Mouse (Mus musculus): ENCODE measurements around the gene Cdc37.

GRCm38 (mm10) chr9:21145431-21145830 is 4.4 kb downstream of the Cdc37 start:
- TF ChIP-seq CTCF (IDR thresholded peaks at IDR 0.05; ENCODE audit: low read depth) (no peak), EP300 (optimal IDR thresholded peaks at IDR 0.05) (no peak)

Data from stomach, postnatal 0 days (tissue).